Mouse (Mus musculus) Muller cell, postnatal 12 days (primary cell): ENCODE results near the gene Cldn34b3.
"Not testable (repeated sequence)": the region's sequence is repeated elsewhere in the genome, so short reads cannot be mapped to it uniquely, and the experiment has no call there.

Experiments used
- DNase-seq: peaks from one replicate; pipeline ENCODE4 v3.0.0-alpha.2; 2015; ENCODE audit errors: inconsistent ontology term

The Cldn34b3 gene

GRCm38 (mm10) chrX:76264004-76264403 lies at the start of gene Cldn34b3:
Gene Cldn34b3, plus strand, starts transcription at chrX:76264304.
- DNase-seq, result not testable (repeated sequence)
